Mouse (Mus musculus) layer of hippocampus, postnatal 10 days (tissue): Measurements from ENCODE around the gene Gna15. TPM values are rescaled to one million over a fixed set of nuclear protein-coding genes. Genes with fewer than 3 reads are reported as not detected.
A peak's percentile ranks its signal among the peaks of the same experiment; 100 is the strongest.

Experiments
- DNase-seq, 2 experiments: peaks; one replicate each; pipeline ENCODE4 v3.0.0; 2021; ENCODE audit warnings: low spot score in 2 of 2
- total RNA-seq, 2 experiments: library from RNA; stranded (reverse); gene quantifications; 2 replicates each; pipeline ENCODE4 v1.2.3; 2021

Gene Gna15
- total RNA-seq, 2 experiments from 2014 or later = 1.9 to 3.2 TPM

- no peak for DNase-seq
Observed at GRCm38 (mm10) chr10:81496969-81497368, 27.1 kb downstream of the Gna15 start.

GRCm38 (mm10) chr10:81496264-81496901 is 27.6 kb downstream of the Gna15 start, which contains the start of gene Ncln:
Gene Ncln, minus strand, starts transcription at chr10:81496392.
- peak; percentile 97 to 98 for DNase-seq

- no peak for DNase-seq
Observed at GRCm38 (mm10) chr10:81495616-81496263, 28.3 kb downstream of the Gna15 start.

GRCm38 (mm10) chr10:81495151-81495550 is 28.9 kb downstream of the Gna15 start:
- DNase-seq = no peak

GRCm38 (mm10) chr10:81494260-81495041 is 29.6 kb downstream of the Gna15 start:
- DNase-seq = no peak

- DNase-seq = no peak
Observed at GRCm38 (mm10) chr10:81493601-81494220, 30.3 kb downstream of the Gna15 start.

GRCm38 (mm10) chr10:81492606-81493240 is 31.3 kb downstream of the Gna15 start:
- no peak for DNase-seq

- no peak for DNase-seq
Observed at GRCm38 (mm10) chr10:81491018-81491417, 33.0 kb downstream of the Gna15 start.

GRCm38 (mm10) chr10:81489941-81490340 is 34.1 kb downstream of the Gna15 start:
- DNase-seq = no peak

GRCm38 (mm10) chr10:81488081-81488480 is 35.9 kb downstream of the Gna15 start:
- DNase-seq = no peak

- DNase-seq = no peak
Observed at GRCm38 (mm10) chr10:81486496-81486895, 37.5 kb downstream of the Gna15 start.

- no peak for DNase-seq
Observed at GRCm38 (mm10) chr10:81485479-81486018, 38.5 kb downstream of the Gna15 start.

GRCm38 (mm10) chr10:81485060-81485449 is 39.0 kb downstream of the Gna15 start:
- DNase-seq = no peak

GRCm38 (mm10) chr10:81484441-81485059 is 39.5 kb downstream of the Gna15 start:
- no peak for DNase-seq

GRCm38 (mm10) chr10:81483983-81484382 is 40.0 kb downstream of the Gna15 start:
- peak in 1 of 2 experiments; percentile 67 for DNase-seq

GRCm38 (mm10) chr10:81482533-81482889 is 41.5 kb downstream of the Gna15 start, which contains the start of gene Celf5:
Gene Celf5, minus strand, starts transcription at chr10:81482709.
- DNase-seq = peak; percentile 72 to 86

- DNase-seq = peak; percentile 49
Observed at GRCm38 (mm10) chr10:81481605-81482532, 42.2 kb downstream of the Gna15 start.

GRCm38 (mm10) chr10:81474461-81474860 is 49.6 kb downstream of the Gna15 start:
- no peak for DNase-seq

GRCm38 (mm10) chr10:81473003-81473451 is 51.0 kb downstream of the Gna15 start:
- peak; percentile 74 to 77 for DNase-seq
